Mouse (Mus musculus) G1E (cell line): ENCODE results near the gene Fance. TPM values are rescaled to one million over a fixed set of nuclear protein-coding genes. Genes with fewer than 3 reads are reported as not detected.

Experiments used
- ATAC-seq: 2 replicates; pipeline ENCODE4 v1.8.0; 2016; ENCODE audit warnings: mild to moderate bottlenecking; ENCODE audit not compliant: insufficient number of reproducible peaks, poor library complexity, low FRiP score, severe bottlenecking; ENCODE audit errors: extremely low read depth
- DNase-seq: peaks from one replicate; pipeline ENCODE4 v3.0.0; 2012; ENCODE audit warnings: low spot score
- H3K27me3 ChIP-seq: 2 replicates; pipeline ENCODE4 v1.6.1; 2012; ENCODE audit warnings: mild to moderate bottlenecking, low read length, inconsistent platforms; ENCODE audit not compliant: insufficient read depth
- H3K36me3 ChIP-seq: replicated peaks from 2 replicates; pipeline ENCODE3; 2012; ENCODE audit warnings: mild to moderate bottlenecking, inconsistent platforms
- H3K4me1 ChIP-seq: 2 replicates; pipeline ENCODE4 v1.6.1; 2012; ENCODE audit warnings: low read depth, low read length, inconsistent platforms, mixed read lengths; ENCODE audit not compliant: insufficient read depth
- H3K4me3 ChIP-seq: 2 replicates; pipeline ENCODE4 v1.5.1; 2012; ENCODE audit warnings: low read depth, mild to moderate bottlenecking, inconsistent platforms, low read length, moderate library complexity, mixed read lengths
- H3K9me3 ChIP-seq: replicated peaks from 2 replicates; pipeline ENCODE4 v1.6.1; 2012; ENCODE audit warnings: inconsistent platforms
- CTCF ChIP-seq: IDR thresholded peaks from 2 replicates; pipeline ENCODE4 v1.5.1; 2012; ENCODE audit warnings: low read depth, low read length, inconsistent platforms, mixed read lengths
- GATA1 ChIP-seq: IDR thresholded peaks from 2 replicates; pipeline ENCODE4 v1.6.1; 2012; ENCODE audit warnings: borderline replicate concordance, low read length, inconsistent platforms, mixed read lengths
- GATA2 ChIP-seq: IDR thresholded peaks from 2 replicates; pipeline ENCODE4 v1.6.1; 2012; ENCODE audit warnings: low read depth, low read length, inconsistent platforms, borderline replicate concordance
- POLR2AphosphoS5 ChIP-seq: IDR thresholded peaks from 2 replicates; pipeline ENCODE4 v1.6.1; 2012; ENCODE audit warnings: low read depth, low read length, inconsistent platforms; ENCODE audit not compliant: insufficient replicate concordance
- TAL1 ChIP-seq: conservative IDR thresholded peaks from 2 replicates; pipeline ENCODE4 v1.6.1; 2012; ENCODE audit warnings: low read depth, low read length, inconsistent platforms, mixed read lengths
- polyA plus RNA-seq: library from polyadenylated mRNA; stranded (reverse); fragments of >175 nt; gene quantifications from 2 replicates; pipeline ENCODE4 v1.2.3, GENCODE M21; 2012
- total RNA-seq, 2 experiments: library from RNA; stranded (forward) in 1 of 2; stranded (reverse) in 1 of 2; fragments of 200-1000 nt in 1 of 2; fragments of >200 nt in 1 of 2; fragmentation: Nextera tagmentation in 1 of 2; gene quantifications; 2 replicates each; pipeline ENCODE4 v1.2.3; 2014 to 2017

Gene Fance
- total RNA-seq (2014; fragmentation: Nextera tagmentation): 33.9 and 34.5 TPM in 2 replicates
- total RNA-seq (2017): 50.1 and 50.7 TPM in 2 replicates
- polyA plus RNA-seq: 79.0 and 80.0 TPM in 2 replicates

DNA sequence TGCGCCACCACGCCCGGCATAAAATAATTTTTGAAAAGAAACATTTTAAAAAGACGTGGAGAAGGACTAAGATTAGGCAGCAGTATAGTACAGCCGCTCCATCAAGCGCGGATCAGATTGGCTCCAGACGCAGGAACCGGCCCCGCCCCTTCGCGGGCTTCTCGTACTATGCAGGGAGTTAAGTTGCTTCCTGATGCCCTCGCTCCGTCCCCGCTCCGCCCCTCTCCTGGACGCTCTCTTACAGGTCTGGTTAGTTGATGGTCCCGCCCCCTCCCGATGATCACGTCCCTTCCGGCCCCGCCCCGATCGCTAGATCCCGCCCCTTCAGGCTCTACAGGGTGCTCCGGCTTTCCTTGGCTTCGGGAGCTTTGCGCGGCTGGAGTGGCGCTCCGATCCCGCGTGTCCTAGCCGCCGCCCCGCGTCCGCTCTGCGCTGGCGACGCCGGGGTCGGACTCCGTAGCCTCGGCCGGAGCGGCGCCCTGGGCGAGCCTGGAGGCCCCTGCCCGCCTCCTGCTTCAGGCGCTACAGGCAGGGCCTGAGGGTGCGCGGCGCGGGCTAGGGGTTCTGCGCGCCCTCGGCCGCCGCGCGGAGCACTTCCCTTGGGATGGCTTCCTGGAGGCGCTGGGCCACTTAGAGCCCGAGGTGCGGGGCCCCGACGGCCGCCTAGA is at the start of gene Fance:
Gene Fance (plus strand): TSS at position 308 of the 668 bp plus-strand sequence.
- Histone ChIP-seq H3K9me3 (no peaks in the 10 kb centered on the region), H3K36me3 (peaks cover 36% of the 10 kb centered on the region), H3K4me3 (peak within 1 kb of the TSS; percentile 90), H3K4me1 (peaks cover 70% of the 10 kb centered on the region), H3K27me3 (no peaks in the 10 kb centered on the region)
- DNase-seq: peak; percentile 95
- no peak for TF ChIP-seq CTCF
- ATAC-seq: peak; percentile 89

DNA sequence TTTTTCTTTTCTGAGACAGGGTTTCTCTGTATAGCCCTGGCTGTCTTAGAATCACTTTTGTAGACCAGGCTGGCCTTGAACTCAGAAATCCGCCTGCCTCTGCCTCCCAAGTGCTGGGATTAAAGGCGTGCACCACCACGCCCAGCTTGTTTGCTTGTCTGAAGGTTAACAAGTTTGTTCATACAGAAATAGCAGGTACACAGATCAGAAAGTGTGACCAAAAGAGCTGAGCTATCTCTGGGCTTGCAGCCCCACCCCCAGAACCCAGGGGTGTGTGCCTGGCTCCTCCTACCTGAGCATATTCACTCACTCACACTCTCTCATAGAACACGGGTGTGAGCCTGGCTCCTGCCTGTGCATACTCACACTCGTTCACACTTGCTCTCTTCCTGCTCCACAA is 46.1 kb upstream of the Fance start:
- Histone ChIP-seq H3K27me3 (no peaks in the 10 kb centered on the region; the same call in 1 of the 2 replicates), H3K4me1 (peaks cover 7% of the 10 kb centered on the region; the same call in 1 of the 2 replicates), H3K36me3 (peaks cover 52% of the 10 kb centered on the region), H3K9me3 (no peaks in the 10 kb centered on the region), H3K4me3 (no peak overlapping the region)
- TF ChIP-seq GATA2 (no peak), POLR2AphosphoS5 (no peak), CTCF (no peak), TAL1 (no peak), GATA1 (no peak)
- no peak for ATAC-seq
- no peak for DNase-seq

DNA sequence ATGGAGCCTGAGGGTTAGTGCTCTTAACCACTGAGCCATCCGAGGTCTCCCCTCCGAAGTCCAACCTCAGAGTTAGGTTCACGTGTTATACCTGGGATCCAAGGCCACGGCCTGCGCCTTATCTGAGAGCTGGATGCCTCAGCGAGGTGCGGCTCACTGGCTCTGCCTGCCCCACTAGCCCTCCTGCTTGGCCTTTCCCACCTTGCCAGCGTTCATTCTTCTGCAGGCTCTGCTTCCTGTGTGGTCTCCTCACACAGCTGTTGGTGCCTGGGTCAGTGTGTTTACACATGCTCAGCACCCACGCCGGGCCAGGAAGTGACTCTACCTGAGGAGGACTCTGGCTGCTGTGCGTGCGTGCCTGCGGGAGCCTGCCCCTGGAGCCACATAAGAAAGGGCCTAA is 43.2 kb upstream of the Fance start:
- Histone ChIP-seq H3K4me1 (peaks cover 10% of the 10 kb centered on the region; the same call in 1 of the 2 replicates), H3K36me3 (peaks cover 45% of the 10 kb centered on the region)

GRCm38 (mm10) chr17:28271537-28272266 is 41.6 kb upstream of the Fance start:
- no peak for ATAC-seq
- peaks cover 17% of the 10 kb centered on the region for H3K4me1 ChIP-seq

More for the DNA sequence above, 43.2 kb upstream of the Fance start:
- ATAC-seq (no peak), DNase-seq (no peak)
- H3K27me3 ChIP-seq: no peaks in the 10 kb centered on the region; the same call in 1 of the 2 replicates
- no peaks in the 10 kb centered on the region for H3K9me3 ChIP-seq
- H3K4me3 ChIP-seq: no peak overlapping the region
- TF ChIP-seq CTCF: no peak
- TF ChIP-seq GATA1: no peak
- TF ChIP-seq POLR2AphosphoS5: no peak
- TF ChIP-seq GATA2: no peak
- TF ChIP-seq TAL1: no peak

DNA sequence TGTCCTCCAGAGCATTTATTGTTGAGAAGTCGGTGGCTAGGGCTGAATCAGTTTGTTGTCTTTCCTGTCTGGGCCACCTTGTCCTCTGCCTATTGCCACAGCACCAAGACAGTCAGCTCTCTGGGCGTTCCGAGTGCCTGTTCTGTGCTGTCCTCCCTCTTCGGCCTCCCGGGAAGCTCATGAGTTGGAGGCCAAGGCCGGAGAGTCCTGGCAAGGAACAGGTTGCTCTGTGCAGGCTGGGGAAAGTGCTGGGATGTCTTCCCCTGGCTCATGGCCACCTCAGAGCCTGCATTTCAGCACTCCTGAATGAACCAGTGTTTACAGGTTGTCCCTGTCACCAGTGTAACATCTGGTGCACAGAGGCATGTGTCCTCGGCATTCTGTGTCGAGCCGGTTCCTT is 41.0 kb upstream of the Fance start:
- H3K36me3 ChIP-seq: peaks cover 47% of the 10 kb centered on the region
- no peaks in the 10 kb centered on the region for H3K9me3 ChIP-seq
- no peak for ATAC-seq
- no peaks in the 10 kb centered on the region; the same call in 1 of the 2 replicates for H3K27me3 ChIP-seq
- peaks cover 22% of the 10 kb centered on the region for H3K4me1 ChIP-seq
- no peak for DNase-seq
- no peak for TF ChIP-seq GATA1
- TF ChIP-seq POLR2AphosphoS5: no peak
- TF ChIP-seq GATA2: no peak
- no peak for TF ChIP-seq CTCF
- TF ChIP-seq TAL1: no peak
- no peak overlapping the region for H3K4me3 ChIP-seq

More at GRCm38 (mm10) chr17:28271537-28272266, 41.6 kb upstream of the Fance start:
- TF ChIP-seq CTCF (no peak), POLR2AphosphoS5 (no peak), GATA1 (no peak), TAL1 (no peak), GATA2 (no peak)
- no peaks in the 10 kb centered on the region; the same call in 1 of the 2 replicates for H3K27me3 ChIP-seq
- H3K4me3 ChIP-seq: no peak overlapping the region
- DNase-seq: no peak
- no peaks in the 10 kb centered on the region for H3K9me3 ChIP-seq
- H3K36me3 ChIP-seq: peaks cover 43% of the 10 kb centered on the region

DNA sequence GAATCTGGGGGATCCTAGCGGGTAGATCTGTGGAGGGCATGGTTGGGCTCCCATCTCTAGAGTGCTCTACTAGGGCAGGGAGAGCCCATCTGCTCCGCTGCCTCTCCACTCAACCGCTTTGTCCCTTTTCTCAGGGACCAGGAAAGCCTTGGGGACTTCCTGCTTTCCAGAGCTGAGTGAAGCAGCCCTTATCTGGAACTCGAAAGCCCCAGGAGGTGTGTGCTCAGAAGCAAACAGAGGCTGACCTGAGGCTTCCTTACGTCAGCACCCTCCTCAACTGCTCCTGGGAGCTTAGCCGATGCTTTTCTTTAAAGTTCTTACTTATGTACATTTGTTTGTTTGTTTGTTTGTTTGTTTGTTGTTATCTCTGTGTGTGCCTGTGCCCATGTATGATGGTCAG is 40.5 kb upstream of the Fance start:
- Histone ChIP-seq H3K4me1 (peaks cover 27% of the 10 kb centered on the region), H3K27me3 (no peaks in the 10 kb centered on the region; the same call in 1 of the 2 replicates), H3K4me3 (no peak overlapping the region), H3K9me3 (no peaks in the 10 kb centered on the region), H3K36me3 (peaks cover 48% of the 10 kb centered on the region)
- no peak for DNase-seq
- TF ChIP-seq GATA2: no peak
- TF ChIP-seq CTCF: no peak
- TF ChIP-seq TAL1: no peak
- TF ChIP-seq POLR2AphosphoS5: no peak
- TF ChIP-seq GATA1: no peak
- no peak for ATAC-seq
